Mouse (Mus musculus) C2C12 (cell line): ENCODE data around the gene Rhoa.

Source experiments
- CTCF ChIP-seq: IDR thresholded peaks from one replicate; pipeline ENCODE4 v1.5.1; 2011; ENCODE audit not compliant: control insufficient read depth, insufficient read depth, insufficient read length
- MAX ChIP-seq: IDR thresholded peaks from one replicate; pipeline ENCODE4 v1.6.1; 2011; ENCODE audit warnings: mild to moderate bottlenecking, control low read depth
- MYOD1 ChIP-seq: IDR thresholded peaks from one replicate; pipeline ENCODE4 v1.6.1; 2011; ENCODE audit warnings: low read depth; ENCODE audit not compliant: control insufficient read depth, insufficient read length
- USF1 ChIP-seq: IDR thresholded peaks from one replicate; pipeline ENCODE4 v1.6.1; 2011; ENCODE audit warnings: low read depth, mild to moderate bottlenecking, control low read depth, moderate library complexity

DNA sequence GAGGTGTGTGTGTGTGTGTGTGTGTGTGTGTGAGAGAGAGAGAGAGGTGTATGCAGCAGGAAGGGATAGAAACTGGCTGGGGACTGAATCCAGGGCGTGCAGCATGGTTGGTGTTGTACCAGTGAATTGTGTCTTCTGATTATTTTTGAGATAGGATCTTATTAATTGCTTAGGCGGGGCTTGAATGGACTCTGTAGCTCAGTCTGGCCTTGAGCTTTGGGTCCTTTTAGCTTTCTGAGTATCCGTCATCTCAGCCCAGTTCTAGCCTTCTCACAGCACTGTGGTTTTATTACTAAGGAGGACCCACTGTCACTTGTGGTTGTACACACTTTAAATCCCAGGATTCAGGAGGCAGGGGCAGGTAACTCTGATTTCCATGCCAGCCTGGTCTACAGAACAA is 37.4 kb downstream of the Rhoa start:
- TF ChIP-seq MAX (no peak), CTCF (no peak), USF1 (no peak), MYOD1 (no peak)
